Mouse (Mus musculus): ENCODE data around the gene Nr6a1. TPM values are rescaled to one million over a fixed set of nuclear protein-coding genes. Genes with fewer than 3 reads are reported as not detected.

The Nr6a1 gene
- polyA plus RNA-seq, 1 experiment from 2014 or later = 0.94 TPM

DNA sequence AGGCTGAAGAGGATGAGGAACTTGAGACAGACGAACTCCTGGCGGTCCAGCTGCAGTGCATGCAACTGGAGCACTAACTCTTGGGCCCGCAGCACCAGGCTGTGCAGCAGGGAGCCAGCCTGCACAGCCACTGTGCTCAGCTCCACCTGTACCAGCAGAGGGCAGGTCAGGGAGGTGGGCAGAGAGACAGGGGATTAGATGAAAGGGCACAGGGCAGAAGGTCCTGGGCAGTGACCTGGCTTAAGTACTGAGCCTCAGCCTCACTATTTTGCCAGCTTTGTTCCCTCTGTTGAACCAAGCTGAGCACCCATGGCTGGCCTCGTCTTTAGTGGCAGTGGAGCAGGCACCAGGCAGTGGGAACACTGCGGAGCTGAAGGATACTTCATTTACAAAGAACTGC is 227.3 kb downstream of the Nr6a1 start:
- Histone ChIP-seq H3K4me3 (ENCODE audit: low read length) (no peak overlapping the region), H3K36me3 (ENCODE audit: insufficient read depth, low read length) (no peaks in the 10 kb centered on the region), H3K27me3 (ENCODE audit: insufficient read depth, low read length) (peaks cover 10% of the 10 kb centered on the region), H3K9me3 (ENCODE audit: low read length) (no peaks in the 10 kb centered on the region), H3K4me1 (ENCODE audit: insufficient read depth, low read length) (no peaks in the 10 kb centered on the region), H3K4me2 (replicated peaks; ENCODE audit: low read depth, low read length) (no peak overlapping the region), H3K27ac (ENCODE audit: low read length) (no peak overlapping the region), H3K9ac (replicated peaks; ENCODE audit: low read length) (no peak overlapping the region)
- 0 out of 2 replicates have a peak, but pooled peaks have one; percentile 36 for ATAC-seq (ENCODE audit: low FRiP score, low TSS enrichment)
- WGBS = 67% methylated on average over 5 of the region's 5 CpGs

DNA sequence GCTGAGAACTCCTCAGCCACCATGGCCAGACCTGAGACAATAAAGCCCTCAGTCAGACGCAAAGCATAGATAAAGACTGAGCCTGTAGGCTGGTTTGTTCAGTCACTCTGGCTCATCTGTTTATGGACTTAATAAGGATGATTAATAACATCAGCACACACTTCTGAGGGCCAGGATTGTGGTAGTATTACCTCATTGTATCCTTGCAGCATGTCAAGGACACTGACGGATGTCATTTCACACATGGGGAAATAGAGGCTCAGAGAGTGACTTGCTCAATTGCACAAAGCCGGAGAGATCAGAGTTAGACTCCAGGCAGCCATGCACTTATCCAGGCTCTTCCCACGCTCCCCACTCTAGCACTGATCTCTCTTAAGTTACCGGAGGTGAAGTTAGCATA is 228.9 kb downstream of the Nr6a1 start:
- Histone ChIP-seq H3K4me2 (replicated peaks; ENCODE audit: low read depth, low read length) (no peak overlapping the region), H3K27ac (ENCODE audit: low read length) (no peak overlapping the region), H3K27me3 (ENCODE audit: insufficient read depth, low read length) (peaks cover 4% of the 10 kb centered on the region; the same call in 1 of the 2 replicates), H3K4me3 (ENCODE audit: low read length) (no peak overlapping the region), H3K9ac (replicated peaks; ENCODE audit: low read length) (no peak overlapping the region), H3K4me1 (ENCODE audit: insufficient read depth, low read length) (no peaks in the 10 kb centered on the region), H3K36me3 (ENCODE audit: insufficient read depth, low read length) (no peaks in the 10 kb centered on the region), H3K9me3 (ENCODE audit: low read length) (no peaks in the 10 kb centered on the region)
- ATAC-seq (ENCODE audit: low FRiP score, low TSS enrichment) = no peak
- WGBS = 88% methylated on average over 5 of the region's 5 CpGs

- Histone ChIP-seq H3K4me3 (ENCODE audit: low read length) (no peak overlapping the region), H3K27me3 (ENCODE audit: insufficient read depth, low read length) (peaks cover 4% of the 10 kb centered on the region; the same call in 1 of the 2 replicates), H3K36me3 (ENCODE audit: insufficient read depth, low read length) (no peaks in the 10 kb centered on the region), H3K9ac (replicated peaks; ENCODE audit: low read length) (no peak overlapping the region), H3K27ac (ENCODE audit: low read length) (no peak overlapping the region), H3K4me2 (replicated peaks; ENCODE audit: low read depth, low read length) (no peak overlapping the region), H3K4me1 (ENCODE audit: insufficient read depth, low read length) (no peaks in the 10 kb centered on the region), H3K9me3 (ENCODE audit: low read length) (no peaks in the 10 kb centered on the region)
- ATAC-seq (ENCODE audit: low FRiP score, low TSS enrichment) = no peak
- 56% methylated on average over 27 of the region's 27 CpGs for WGBS
Measured at GRCm38 (mm10) chr2:38697128-38698120, 230.1 kb downstream of the Nr6a1 start.

GRCm38 (mm10) chr2:38695770-38696169 is 231.7 kb downstream of the Nr6a1 start:
- no peak overlapping the region for H3K9ac ChIP-seq (replicated peaks; ENCODE audit: low read length)
- H3K36me3 ChIP-seq (ENCODE audit: insufficient read depth, low read length) = no peaks in the 10 kb centered on the region
- no peaks in the 10 kb centered on the region for H3K9me3 ChIP-seq (ENCODE audit: low read length)
- no peak overlapping the region for H3K4me2 ChIP-seq (replicated peaks; ENCODE audit: low read depth, low read length)
- H3K27me3 ChIP-seq (ENCODE audit: insufficient read depth, low read length) = no peaks in the 10 kb centered on the region
- WGBS = 77% methylated on average over 9 of the region's 9 CpGs
- H3K4me3 ChIP-seq (ENCODE audit: low read length) = no peak overlapping the region
- H3K4me1 ChIP-seq (ENCODE audit: insufficient read depth, low read length) = no peaks in the 10 kb centered on the region
- no peak overlapping the region for H3K27ac ChIP-seq (ENCODE audit: low read length)
- no peak for ATAC-seq (ENCODE audit: low FRiP score, low TSS enrichment)

GRCm38 (mm10) chr2:38691542-38691941 is 235.9 kb downstream of the Nr6a1 start:
- Histone ChIP-seq H3K9ac (replicated peaks; ENCODE audit: low read length) (no peak overlapping the region), H3K27ac (ENCODE audit: low read length) (no peak overlapping the region), H3K9me3 (ENCODE audit: low read length) (no peaks in the 10 kb centered on the region), H3K27me3 (ENCODE audit: insufficient read depth, low read length) (peaks cover 7% of the 10 kb centered on the region; the same call in 1 of the 2 replicates), H3K36me3 (ENCODE audit: insufficient read depth, low read length) (no peaks in the 10 kb centered on the region), H3K4me1 (ENCODE audit: insufficient read depth, low read length) (peaks cover 5% of the 10 kb centered on the region), H3K4me2 (replicated peaks; ENCODE audit: low read depth, low read length) (no peak overlapping the region), H3K4me3 (ENCODE audit: low read length) (no peak overlapping the region)
- 18% methylated on average over 8 of the region's 8 CpGs for WGBS
- ATAC-seq (ENCODE audit: low FRiP score, low TSS enrichment) = 0 out of 2 replicates have a peak, but pooled peaks have one; percentile 40

DNA sequence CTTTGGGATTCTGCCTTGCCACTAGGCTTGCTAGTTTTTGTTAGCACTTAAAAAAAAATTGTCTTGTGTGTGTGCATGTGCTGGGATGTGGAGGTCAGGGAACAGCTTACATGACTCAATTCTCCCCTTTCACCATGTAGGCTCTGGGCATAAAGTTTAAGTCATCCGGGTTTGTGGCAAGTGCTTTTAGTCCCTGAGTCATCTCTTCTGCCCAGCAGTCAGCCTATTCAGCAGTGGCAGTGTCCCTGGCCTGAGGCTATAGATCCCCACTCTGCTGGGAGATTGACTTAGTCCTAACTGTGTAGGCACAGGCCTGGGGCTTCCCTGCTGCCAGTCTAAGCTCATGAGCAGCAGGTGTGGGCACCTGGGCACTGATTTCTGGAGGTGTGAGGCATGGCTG is 237.6 kb downstream of the Nr6a1 start:
- no peak for ATAC-seq (ENCODE audit: low FRiP score, low TSS enrichment)
- peaks cover 7% of the 10 kb centered on the region; the same call in 1 of the 2 replicates for H3K27me3 ChIP-seq (ENCODE audit: insufficient read depth, low read length)
- no peak overlapping the region for H3K4me3 ChIP-seq (ENCODE audit: low read length)
- no peak overlapping the region for H3K4me2 ChIP-seq (replicated peaks; ENCODE audit: low read depth, low read length)
- H3K4me1 ChIP-seq (ENCODE audit: insufficient read depth, low read length) = peaks cover 5% of the 10 kb centered on the region
- H3K9ac ChIP-seq (replicated peaks; ENCODE audit: low read length) = no peak overlapping the region
- H3K9me3 ChIP-seq (ENCODE audit: low read length) = no peaks in the 10 kb centered on the region
- H3K36me3 ChIP-seq (ENCODE audit: insufficient read depth, low read length) = no peaks in the 10 kb centered on the region
- 67% methylated on average over 1 of the region's 1 CpGs for WGBS
- no peak overlapping the region for H3K27ac ChIP-seq (ENCODE audit: low read length)

GRCm38 (mm10) chr2:38688791-38689520 is 238.5 kb downstream of the Nr6a1 start:
- ATAC-seq (ENCODE audit: low FRiP score, low TSS enrichment) = peak; percentile 46; the same call in 1 of the 2 replicates
- H3K4me3 ChIP-seq (ENCODE audit: low read length) = peak overlapping the region; percentile 20
- H3K36me3 ChIP-seq (ENCODE audit: insufficient read depth, low read length) = no peaks in the 10 kb centered on the region
- peaks cover 7% of the 10 kb centered on the region; the same call in 1 of the 2 replicates for H3K27me3 ChIP-seq (ENCODE audit: insufficient read depth, low read length)
- 4% methylated on average over 29 of the region's 29 CpGs for WGBS
- H3K4me2 ChIP-seq (replicated peaks; ENCODE audit: low read depth, low read length) = peak overlapping the region; percentile 49
- no peak overlapping the region for H3K27ac ChIP-seq (ENCODE audit: low read length)
- H3K9me3 ChIP-seq (ENCODE audit: low read length) = no peaks in the 10 kb centered on the region
- peak overlapping the region; percentile 42 for H3K9ac ChIP-seq (replicated peaks; ENCODE audit: low read length)
- H3K4me1 ChIP-seq (ENCODE audit: insufficient read depth, low read length) = peaks cover 5% of the 10 kb centered on the region

DNA sequence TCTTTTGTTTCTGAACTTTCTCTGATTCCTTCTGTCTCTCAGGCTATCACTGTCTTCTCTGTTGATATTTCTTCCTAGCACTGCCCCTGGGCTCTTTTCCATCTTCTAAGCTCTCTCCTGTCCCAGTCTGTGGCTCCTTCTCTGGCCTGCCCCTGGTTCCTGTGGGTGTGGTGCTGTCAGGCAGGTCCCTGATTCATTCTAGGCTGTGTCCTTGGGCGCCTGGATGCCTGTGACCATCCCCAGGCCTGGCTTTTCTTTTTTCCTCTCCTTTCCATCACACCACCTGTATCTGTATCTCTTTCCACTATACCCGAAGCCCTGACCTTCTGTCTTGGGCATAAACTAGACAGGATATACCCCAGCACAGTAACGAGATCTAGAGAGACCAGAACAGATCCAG is 241.7 kb downstream of the Nr6a1 start:
- no peak overlapping the region for H3K27ac ChIP-seq (ENCODE audit: low read length)

DNA sequence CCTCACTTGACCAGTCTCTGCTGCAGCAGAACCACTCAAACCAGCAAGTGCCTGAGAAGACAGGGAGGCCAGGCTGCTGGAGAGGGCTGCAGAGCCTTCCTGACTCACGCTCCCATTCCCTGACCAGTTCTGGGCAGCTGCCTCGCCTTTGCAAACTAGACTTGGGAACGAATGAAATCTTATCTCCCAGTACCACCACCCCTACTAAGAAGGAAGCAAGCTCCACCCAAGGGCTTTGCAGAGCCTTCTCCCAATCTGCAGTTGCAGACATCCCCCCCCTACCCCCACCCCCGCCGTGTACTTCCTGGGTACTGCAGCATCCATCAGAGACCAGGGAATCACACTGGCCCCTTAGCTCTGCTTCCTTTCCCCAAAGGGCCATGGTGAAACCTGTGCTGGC is 244.4 kb downstream of the Nr6a1 start:
- no peak overlapping the region for H3K4me2 ChIP-seq (replicated peaks; ENCODE audit: low read depth, low read length)

More for the DNA sequence above, 241.7 kb downstream of the Nr6a1 start:
- Histone ChIP-seq H3K36me3 (ENCODE audit: insufficient read depth, low read length) (no peaks in the 10 kb centered on the region), H3K4me2 (replicated peaks; ENCODE audit: low read depth, low read length) (no peak overlapping the region), H3K9me3 (ENCODE audit: low read length) (no peaks in the 10 kb centered on the region), H3K4me1 (ENCODE audit: insufficient read depth, low read length) (peaks cover 5% of the 10 kb centered on the region), H3K4me3 (ENCODE audit: low read length) (no peak overlapping the region), H3K27me3 (ENCODE audit: insufficient read depth, low read length) (peaks cover 7% of the 10 kb centered on the region; the same call in 1 of the 2 replicates), H3K9ac (replicated peaks; ENCODE audit: low read length) (no peak overlapping the region)
- WGBS = 71% methylated on average over 3 of the region's 3 CpGs
- ATAC-seq (ENCODE audit: low FRiP score, low TSS enrichment) = no peak

More for the DNA sequence above, 244.4 kb downstream of the Nr6a1 start:
- H3K36me3 ChIP-seq (ENCODE audit: insufficient read depth, low read length) = no peaks in the 10 kb centered on the region
- ATAC-seq (ENCODE audit: low FRiP score, low TSS enrichment) = no peak
- H3K27ac ChIP-seq (ENCODE audit: low read length) = no peak overlapping the region
- H3K9ac ChIP-seq (replicated peaks; ENCODE audit: low read length) = no peak overlapping the region
- no peaks in the 10 kb centered on the region for H3K9me3 ChIP-seq (ENCODE audit: low read length)
- no peak overlapping the region for H3K4me3 ChIP-seq (ENCODE audit: low read length)
- 71% methylated on average over 5 of the region's 5 CpGs for WGBS
- H3K27me3 ChIP-seq (ENCODE audit: insufficient read depth, low read length) = no peaks in the 10 kb centered on the region
- H3K4me1 ChIP-seq (ENCODE audit: insufficient read depth, low read length) = no peaks in the 10 kb centered on the region
